Mouse (Mus musculus): Measurements from ENCODE around the gene Sertad1. TPM values are rescaled to one million over a fixed set of nuclear protein-coding genes. Genes with fewer than 3 reads are reported as not detected.

The Sertad1 gene
- 96.6 TPM for polyA plus RNA-seq (2017; shearing (Covaris generic))

GRCm38 (mm10) chr7:27486770-27487697, at the start of gene Sertad1:
Gene Sertad1, plus strand, starts transcription at chr7:27486910.

GRCm38 (mm10) chr7:27447419-27448286, 39.1 kb upstream of the Sertad1 start, which contains the start of the genes Sptbn4 and Blvrb:
Gene Sptbn4, minus strand, starts transcription at chr7:27447686.
Gene Blvrb, plus strand, starts transcription at chr7:27447978.

GRCm38 (mm10) chr7:27473156-27473834, 13.4 kb upstream of the Sertad1 start, which contains the start of gene Sertad3:
Gene Sertad3, plus strand, starts transcription at chr7:27473768.

DNA sequence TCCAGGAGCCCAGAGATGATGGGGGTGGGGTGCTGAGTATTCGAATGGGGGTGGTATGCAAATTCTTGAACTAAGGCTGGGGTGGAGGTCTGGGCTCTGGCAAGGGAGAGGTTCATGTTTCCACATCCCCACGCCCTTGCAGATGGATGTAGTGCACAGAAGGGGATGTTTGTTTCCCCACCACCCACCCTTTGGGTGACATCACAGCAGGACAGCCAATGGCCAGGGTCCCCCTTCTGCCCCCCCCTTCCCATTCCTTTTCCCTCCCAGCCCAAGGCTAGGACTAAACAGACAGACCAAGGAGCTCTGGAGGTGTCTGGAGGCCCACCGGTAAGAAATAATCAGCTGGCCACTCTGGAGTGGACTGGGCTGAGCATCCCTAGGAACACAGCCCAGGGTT, 12.3 kb downstream of the Sertad1 start, which contains the start of gene Prx:
Gene Prx (plus strand): TSS at position 289 of the 400 bp plus-strand sequence.

GRCm38 (mm10) chr7:27522967-27523366, 36.3 kb downstream of the Sertad1 start, which contains the start of gene Hipk4:
Gene Hipk4, plus strand, starts transcription at chr7:27523267.

Other genes with a start within 250 kb of the Sertad1 start
- gene Numbl, start 228.5 kb upstream of the Sertad1 start, polyA plus RNA-seq (2017; shearing (Covaris generic)): 1.9 TPM
- gene Ltbp4, start 149.2 kb upstream of the Sertad1 start, polyA plus RNA-seq (2017; shearing (Covaris generic)): 1.3 TPM
- 70.3 TPM for gene Shkbp1, start 130.9 kb upstream of the Sertad1 start, polyA plus RNA-seq (2017; shearing (Covaris generic))
- not detected for gene Gm20479, start 129.5 kb upstream of the Sertad1 start, polyA plus RNA-seq (2017; shearing (Covaris generic))
- 0.32 TPM for gene Sptbn4, start 39.2 kb upstream of the Sertad1 start, polyA plus RNA-seq (2017; shearing (Covaris generic))
- gene Blvrb, start 38.9 kb upstream of the Sertad1 start, polyA plus RNA-seq (2017; shearing (Covaris generic)): 6.3 TPM
- 24.5 TPM for gene Sertad3, start 13.1 kb upstream of the Sertad1 start, polyA plus RNA-seq (2017; shearing (Covaris generic))
- 0.71 TPM for gene Prx, start 12.4 kb downstream of the Sertad1 start, polyA plus RNA-seq (2017; shearing (Covaris generic))
- 0.21 TPM for gene Hipk4, start 36.4 kb downstream of the Sertad1 start, polyA plus RNA-seq (2017; shearing (Covaris generic))
- gene Pld3, start 66.3 kb downstream of the Sertad1 start, polyA plus RNA-seq (2017; shearing (Covaris generic)): 197 TPM
- 14.3 TPM for gene 2310022A10Rik, start 66.3 kb downstream of the Sertad1 start, polyA plus RNA-seq (2017; shearing (Covaris generic))
- 91.2 TPM for gene Akt2, start 104.6 kb downstream of the Sertad1 start, polyA plus RNA-seq (2017; shearing (Covaris generic))
- not detected for gene Ttc9b, start 167.0 kb downstream of the Sertad1 start, polyA plus RNA-seq (2017; shearing (Covaris generic))
- gene Map3k10, start 187.7 kb downstream of the Sertad1 start, polyA plus RNA-seq (2017; shearing (Covaris generic)): 12.3 TPM
- gene Zfp607b, start 202.4 kb downstream of the Sertad1 start, polyA plus RNA-seq (2017; shearing (Covaris generic)): 1.3 TPM
- gene Zfp60, start 244.5 kb downstream of the Sertad1 start, polyA plus RNA-seq (2017; shearing (Covaris generic)): 5.1 TPM

All from effector memory CD4-positive, alpha-beta T cell, adult 7 months (primary cell).